26 mouse cellular contexts compared by ENCODE assay signal in the genomic region with DNA sequence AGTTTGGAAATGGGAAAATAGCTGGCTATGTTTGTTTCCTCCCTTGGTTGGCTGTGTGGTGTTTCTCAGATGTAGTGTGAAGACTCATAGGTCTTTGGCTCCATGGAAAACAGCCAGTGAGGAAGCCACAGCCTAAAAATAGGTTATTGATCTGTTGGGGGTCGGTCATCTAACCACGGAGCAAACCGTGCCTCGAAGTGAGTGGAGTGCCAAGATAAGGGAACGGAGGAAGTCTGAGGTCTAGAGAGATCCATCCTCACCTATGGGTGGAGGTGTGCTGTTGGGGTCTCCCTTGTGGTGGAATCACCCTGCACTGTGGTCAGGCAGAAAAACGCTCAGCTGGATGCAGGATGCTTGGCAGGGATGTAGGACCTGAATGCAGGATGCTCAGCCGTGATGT. TPM values are rescaled to one million over a fixed set of nuclear protein-coding genes. Genes with fewer than 3 reads are reported as not detected.
DNase-seq lines count a peak whose midpoint lies in the region; ATAC-seq and TF ChIP-seq lines count a peak whose summit lies in the region.
"Had no signal": no experiment of that assay in that cellular context is flagged by ENCODE, and none has a peak within 500 bp of the region (broad histone marks: within the 10 kb centered on the region; RNA-seq: fewer than 3 reads in every experiment).

No protein-coding gene starts in this region.

- 15% methylated on average over 7 of the region's 7 CpGs for WGBS in liver, embryonic 13.5 days (ENCODE audit: insufficient replicate concordance)
- WGBS in liver, embryonic 12.5 days (ENCODE audit: insufficient replicate concordance): 16% methylated on average over 7 of the region's 7 CpGs
- WGBS in liver, embryonic 14.5 days (ENCODE audit: insufficient replicate concordance): 8% methylated on average over 7 of the region's 7 CpGs
- WGBS in forebrain, postnatal 0 days: 88% methylated on average over 7 of the region's 7 CpGs
- 81% methylated on average over 7 of the region's 7 CpGs for WGBS in stomach, postnatal 0 days

- no peaks in the 10 kb centered on the region for H3K79me2 ChIP-seq in MEL (ENCODE audit: control insufficient read depth, insufficient read depth, low read length, poor library complexity)

- TF ChIP-seq CTCF in MEL (IDR thresholded peaks at IDR 0.05 in 2 of 3, conservative IDR thresholded peaks at IDR 0.05 in 1 of 3; ENCODE audit: control insufficient read depth in 1 of 3, insufficient read depth in 1 of 3, low read depth in 2 of 3, low read length in 3 of 3, poor library complexity in 1 of 3, severe bottlenecking in 1 of 3): no peak
- no peak for TF ChIP-seq CTCF in liver, embryonic 14.5 days (IDR thresholded peaks at IDR 0.05; ENCODE audit: low read depth)
- no peak for TF ChIP-seq CTCF in forebrain, postnatal 0 days (IDR thresholded peaks at IDR 0.05; ENCODE audit: low read depth)
- no peak for TF ChIP-seq CTCF in stomach, postnatal 0 days (IDR thresholded peaks at IDR 0.05; ENCODE audit: low read depth)

- peak in 1 of 2 experiments; percentile 72; a peak in 2 of 4 replicates for TF ChIP-seq EP300 in MEL (IDR thresholded peaks at IDR 0.05; ENCODE audit: low read depth in 1 of 2, low read length in 2 of 2)
- TF ChIP-seq EP300 in liver, embryonic 14.5 days (IDR thresholded peaks at IDR 0.05; ENCODE audit: low read depth): no peak
- no peak for TF ChIP-seq EP300 in stomach, postnatal 0 days (optimal IDR thresholded peaks at IDR 0.05)

- H3K27me3 ChIP-seq in liver, embryonic 13.5 days: no peaks in the 10 kb centered on the region
- H3K27me3 ChIP-seq in liver, embryonic 12.5 days (replicated peaks): peaks cover 6% of the 10 kb centered on the region; the same call in 1 of the 2 replicates
- no peaks in the 10 kb centered on the region for H3K27me3 ChIP-seq in MEL (ENCODE audit: control insufficient read depth in 1 of 2, insufficient read depth in 2 of 2, low read length in 2 of 2)
- no peaks in the 10 kb centered on the region for H3K27me3 ChIP-seq in liver, embryonic 14.5 days (ENCODE audit: control insufficient read depth, insufficient read depth, low read length)
- H3K27me3 ChIP-seq in forebrain, postnatal 0 days (ENCODE audit: insufficient read depth, low read length): peaks cover 5% of the 10 kb centered on the region; the same call in 1 of the 2 replicates
- no peaks in the 10 kb centered on the region for H3K27me3 ChIP-seq in stomach, postnatal 0 days (ENCODE audit: control insufficient read depth, insufficient read depth, low read length)
- H3K27me3 ChIP-seq: Patski had no signal

- peaks cover 60% of the 10 kb centered on the region for H3K4me1 ChIP-seq in liver, embryonic 13.5 days (replicated peaks)
- H3K4me1 ChIP-seq in liver, embryonic 12.5 days: peaks cover 66% of the 10 kb centered on the region
- peaks cover 11 to 40% of the 10 kb centered on the region in 2 experiments for H3K4me1 ChIP-seq in MEL (ENCODE audit: control insufficient read depth in 1 of 2, insufficient read depth in 2 of 2, low read length in 2 of 2)
- H3K4me1 ChIP-seq in liver, embryonic 14.5 days (replicated peaks; ENCODE audit: control insufficient read depth in 2 of 2, insufficient read depth in 2 of 2, low read length in 1 of 2): peaks cover 11 to 39% of the 10 kb centered on the region in 2 experiments
- H3K4me1 ChIP-seq in forebrain, postnatal 0 days (ENCODE audit: insufficient read depth): no peaks in the 10 kb centered on the region
- H3K4me1 ChIP-seq in stomach, postnatal 0 days (replicated peaks; ENCODE audit: control insufficient read depth, insufficient read depth): no peaks in the 10 kb centered on the region
- H3K4me1 ChIP-seq: embryonic facial prominence, embryonic 15.5 days had no signal

- TF ChIP-seq POLR2A in MEL (IDR thresholded peaks at IDR 0.05; ENCODE audit: control insufficient read depth in 1 of 2, insufficient read depth in 1 of 2, low read depth in 1 of 2, low read length in 2 of 2, poor library complexity in 1 of 2): no peak

- no peak overlapping the region for H3K4me3 ChIP-seq in liver, embryonic 13.5 days (replicated peaks)
- no peak overlapping the region for H3K4me3 ChIP-seq in liver, embryonic 12.5 days
- H3K4me3 ChIP-seq in MEL (ENCODE audit: control insufficient read depth in 1 of 2, insufficient read depth in 1 of 2, low read depth in 2 of 2, low read length in 2 of 2): no peak overlapping the region
- no peak overlapping the region for H3K4me3 ChIP-seq in liver, embryonic 14.5 days (ENCODE audit: insufficient read depth in 1 of 2, low read depth in 2 of 2, low read length in 2 of 2)
- no peak overlapping the region for H3K4me3 ChIP-seq in forebrain, postnatal 0 days (ENCODE audit: low read depth, low read length)
- H3K4me3 ChIP-seq in stomach, postnatal 0 days (ENCODE audit: low read depth, low read length): no peak overlapping the region
- H3K4me3 ChIP-seq: embryonic facial prominence, embryonic 12.5 days; embryonic facial prominence, embryonic 15.5 days had no signal

- TF ChIP-seq RAD21 in MEL (IDR thresholded peaks at IDR 0.05; ENCODE audit: low read depth, low read length): no peak

- ATAC-seq in liver, embryonic 13.5 days (ENCODE audit: low read depth): no peak
- ATAC-seq in liver, embryonic 12.5 days: no peak
- ATAC-seq in liver, embryonic 14.5 days (ENCODE audit: insufficient read depth): no peak
- no peak for ATAC-seq in forebrain, postnatal 0 days
- no peak for ATAC-seq in stomach, postnatal 0 days (ENCODE audit: low FRiP score, low TSS enrichment)
- ATAC-seq: CD4-positive, CD25-positive, alpha-beta regulatory T cell, adult 4 months; forebrain, embryonic 14.5 days; hindbrain, postnatal 0 days; inflammation-experienced regulatory T-cells, adult 6 months; Patski had no signal

- H3K9ac ChIP-seq in liver, embryonic 13.5 days: no peak overlapping the region
- no peak overlapping the region for H3K9ac ChIP-seq in liver, embryonic 12.5 days
- no peak overlapping the region for H3K9ac ChIP-seq in MEL (ENCODE audit: control insufficient read depth, low read depth, low read length, poor library complexity, severe bottlenecking)
- no peak overlapping the region for H3K9ac ChIP-seq in liver, embryonic 14.5 days (replicated peaks)
- H3K9ac ChIP-seq in forebrain, postnatal 0 days: no peak overlapping the region
- no peak overlapping the region for H3K9ac ChIP-seq in stomach, postnatal 0 days (ENCODE audit: low read length)
- H3K9ac ChIP-seq: embryonic facial prominence, embryonic 12.5 days; embryonic facial prominence, embryonic 15.5 days; hindbrain, embryonic 14.5 days had no signal

- H3K36me3 ChIP-seq in liver, embryonic 13.5 days: no peaks in the 10 kb centered on the region
- H3K36me3 ChIP-seq in liver, embryonic 12.5 days: peaks cover 6% of the 10 kb centered on the region; the same call in 1 of the 2 replicates
- H3K36me3 ChIP-seq in MEL (ENCODE audit: control insufficient read depth in 1 of 2, insufficient read depth in 2 of 2, low read length in 2 of 2): peaks cover 0 to 34% of the 10 kb centered on the region in 2 experiments; a peak in 2 of 4 replicates
- no peaks in the 10 kb centered on the region for H3K36me3 ChIP-seq in liver, embryonic 14.5 days (replicated peaks; ENCODE audit: control insufficient read depth, insufficient read depth, low read depth)
- H3K36me3 ChIP-seq in forebrain, postnatal 0 days (ENCODE audit: insufficient read depth): no peaks in the 10 kb centered on the region
- H3K36me3 ChIP-seq in stomach, postnatal 0 days (ENCODE audit: control insufficient read depth, insufficient read depth, low read length): no peaks in the 10 kb centered on the region
- H3K36me3 ChIP-seq: embryonic facial prominence, embryonic 12.5 days; embryonic facial prominence, embryonic 15.5 days had no signal

- H3K9me3 ChIP-seq in liver, embryonic 13.5 days (replicated peaks): no peaks in the 10 kb centered on the region
- H3K9me3 ChIP-seq in liver, embryonic 12.5 days (replicated peaks): no peaks in the 10 kb centered on the region
- H3K9me3 ChIP-seq in MEL (replicated peaks; ENCODE audit: insufficient read depth, low read length): no peaks in the 10 kb centered on the region
- no peaks in the 10 kb centered on the region for H3K9me3 ChIP-seq in liver, embryonic 14.5 days (ENCODE audit: control insufficient read depth, low read length)
- no peaks in the 10 kb centered on the region for H3K9me3 ChIP-seq in forebrain, postnatal 0 days (ENCODE audit: low read length)
- H3K9me3 ChIP-seq in stomach, postnatal 0 days (ENCODE audit: control insufficient read depth, low read length): no peaks in the 10 kb centered on the region
- H3K9me3 ChIP-seq: embryonic facial prominence, embryonic 12.5 days; embryonic facial prominence, embryonic 15.5 days had no signal

- DNase-seq in liver, embryonic 13.5 days: no peak
- peak; percentile 56 for DNase-seq in 416B (ENCODE audit: low read depth)
- DNase-seq in MEL (ENCODE audit: low read depth, low spot score): peak; percentile 29
- DNase-seq in liver, embryonic 14.5 days (ENCODE audit: low read depth in 3 of 3, low spot score in 3 of 3): no peak
- DNase-seq in forebrain, postnatal 0 days: no peak
- no peak for DNase-seq in spleen, postnatal 4 days (ENCODE audit: low spot score in 2 of 2)
- no peak for DNase-seq in stomach, postnatal 0 days (ENCODE audit: low spot score)
- DNase-seq: adrenal gland, postnatal 10 days; adrenal gland, postnatal 36 days; cerebellum, adult 18-20 months; cerebellum, adult 9-10 months; cerebellum, postnatal 14 days; gastrocnemius, postnatal 14 days; heart, adult 11 months; heart, postnatal 36 days had no signal

- H3K4me2 ChIP-seq in liver, embryonic 13.5 days: peak overlapping the region; percentile 23
- no peak overlapping the region for H3K4me2 ChIP-seq in liver, embryonic 12.5 days
- H3K4me2 ChIP-seq in liver, embryonic 14.5 days (ENCODE audit: low read depth): peak overlapping the region; percentile 13; the same call in 1 of the 2 replicates
- no peak overlapping the region for H3K4me2 ChIP-seq in forebrain, postnatal 0 days (ENCODE audit: low read depth)
- no peak overlapping the region for H3K4me2 ChIP-seq in stomach, postnatal 0 days (replicated peaks; ENCODE audit: low read depth)
- H3K4me2 ChIP-seq: embryonic facial prominence, embryonic 12.5 days; embryonic facial prominence, embryonic 15.5 days; heart, embryonic 11.5 days; hindbrain, embryonic 14.5 days had no signal

- H3K27ac ChIP-seq in liver, embryonic 13.5 days: no peak overlapping the region
- H3K27ac ChIP-seq in liver, embryonic 12.5 days: no peak overlapping the region
- H3K27ac ChIP-seq in MEL (ENCODE audit: control insufficient read depth, low read depth, low read length): no peak overlapping the region
- H3K27ac ChIP-seq in liver, embryonic 14.5 days: no peak overlapping the region
- H3K27ac ChIP-seq in forebrain, postnatal 0 days (ENCODE audit: low read depth, low read length): no peak overlapping the region
- H3K27ac ChIP-seq in stomach, postnatal 0 days (replicated peaks): no peak overlapping the region
- H3K27ac ChIP-seq: embryonic facial prominence, embryonic 12.5 days; embryonic facial prominence, embryonic 15.5 days; hindbrain, embryonic 14.5 days; hindbrain, postnatal 0 days had no signal

RNA-seq across cellular contexts. Expression of gene Kit, which starts 7.2 kb away (rescaled TPM):
- 13.5 and 18.0 TPM in 2 replicates for polyA plus RNA-seq in liver, embryonic 13.5 days (2015; fragmentation: Nextera tagmentation; extraction: Ambion mirVana)
- polyA plus RNA-seq in liver, embryonic 12.5 days (2016; fragmentation: Nextera tagmentation; extraction: Ambion mirVana): 25.6 and 25.8 TPM in 2 replicates
- total RNA-seq in MEL (2012; rRNA removed): 0.36 and 1.0 TPM in 2 replicates
- polyA plus RNA-seq in MEL (2012; ENCODE audit: insufficient read depth in 1 of 2, insufficient read length in 2 of 2, low read depth in 1 of 2, low replicate concordance in 2 of 2, missing spikeins in 1 of 2): 1 to 10 TPM in 1 of 2 experiments, not detected in 1; 1.8 TPM
- polyA plus RNA-seq in liver, embryonic 14.5 days (2012; rRNA removed): 9.1 and 11.0 TPM in 2 replicates
- polyA plus RNA-seq in liver, embryonic 14.5 days (2014; fragmentation: Nextera tagmentation; extraction: Ambion mirVana): 12.4 and 13.4 TPM in 2 replicates
- total RNA-seq in forebrain, postnatal 0 days (2014; rRNA removed): 31.8 and 36.3 TPM in 2 replicates
- polyA plus RNA-seq in forebrain, postnatal 0 days (2015; fragmentation: Nextera tagmentation; extraction: Ambion mirVana): 17.8 and 24.8 TPM in 2 replicates
- polyA plus RNA-seq in stomach, postnatal 0 days (2015; fragmentation: Nextera tagmentation; extraction: Ambion mirVana): 15.9 and 18.5 TPM in 2 replicates
- polyA plus RNA-seq: C2C12 had no signal

Comparison
In these comparisons a context has a peak if more than half of its experiments do, and no peak if none do; other contexts are left out.
1. H3K4me2 ChIP-seq: peak in liver, embryonic 13.5 days (single experiment) and liver, embryonic 14.5 days (single experiment); none in liver, embryonic 12.5 days (single experiment), forebrain, postnatal 0 days (single experiment) and stomach, postnatal 0 days (single experiment).
2. DNase-seq: peak in 416B (single experiment) and MEL (single experiment); none in liver, embryonic 13.5 days (single experiment), liver, embryonic 14.5 days (0 of 3), forebrain, postnatal 0 days (single experiment), spleen, postnatal 4 days (0 of 2) and stomach, postnatal 0 days (single experiment).